Mouse (Mus musculus): ENCODE measurements around the gene Gm9999.

GRCm38 (mm10) chr7:47024454-47024853, 41.1 kb downstream of the Gm9999 start:
- TF ChIP-seq POLR2A (IDR thresholded peaks at IDR 0.05; ENCODE audit: borderline replicate concordance, control insufficient read depth, low read depth, low read length) (no peak), CTCF (IDR thresholded peaks at IDR 0.05; ENCODE audit: control insufficient read depth, insufficient read depth, low read length) (no peak)

Data from bone marrow, adult 2 months (tissue).